Mouse (Mus musculus): ENCODE measurements around the gene Foxd2. TPM values are rescaled to one million over a fixed set of nuclear protein-coding genes. Genes with fewer than 3 reads are reported as not detected.

The Foxd2 gene
- polyA plus RNA-seq, 1 experiment from 2014 or later: 0.22 TPM

DNA sequence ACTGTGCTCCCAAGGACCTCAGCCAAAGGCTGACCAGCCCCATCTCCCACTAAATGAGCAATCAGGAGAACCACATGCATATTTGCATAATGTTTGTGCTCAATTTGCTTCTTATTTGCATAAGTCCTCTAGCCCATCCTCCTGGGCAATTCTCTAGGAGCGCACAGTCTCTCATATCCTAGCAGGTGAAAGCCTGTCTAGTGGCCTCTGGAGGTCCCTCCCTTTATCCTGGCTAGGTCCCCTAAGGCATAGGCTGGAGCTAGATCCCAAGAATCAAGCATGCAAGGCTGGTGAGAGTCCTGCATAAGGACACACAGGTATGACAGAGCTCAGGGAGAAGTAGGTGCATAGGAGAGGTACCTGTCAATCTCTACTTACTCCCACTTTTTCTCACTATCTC, 26.4 kb downstream of the Foxd2 start:
- H3K4me3 ChIP-seq: no peak overlapping the region
- no peak overlapping the region for H3K9ac ChIP-seq
- 0 out of 2 replicates have a peak, but pooled peaks cover 7% of the 10 kb centered on the region for H3K27me3 ChIP-seq
- WGBS: 64% methylated on average over 1 of the region's 1 CpGs
- no peak overlapping the region for H3K4me2 ChIP-seq
- H3K36me3 ChIP-seq (ENCODE audit: poor library complexity, severe bottlenecking): no peaks in the 10 kb centered on the region
- ATAC-seq: no peak
- no peaks in the 10 kb centered on the region for H3K9me3 ChIP-seq (replicated peaks)
- H3K4me1 ChIP-seq: no peaks in the 10 kb centered on the region
- H3K27ac ChIP-seq: no peak overlapping the region

DNA sequence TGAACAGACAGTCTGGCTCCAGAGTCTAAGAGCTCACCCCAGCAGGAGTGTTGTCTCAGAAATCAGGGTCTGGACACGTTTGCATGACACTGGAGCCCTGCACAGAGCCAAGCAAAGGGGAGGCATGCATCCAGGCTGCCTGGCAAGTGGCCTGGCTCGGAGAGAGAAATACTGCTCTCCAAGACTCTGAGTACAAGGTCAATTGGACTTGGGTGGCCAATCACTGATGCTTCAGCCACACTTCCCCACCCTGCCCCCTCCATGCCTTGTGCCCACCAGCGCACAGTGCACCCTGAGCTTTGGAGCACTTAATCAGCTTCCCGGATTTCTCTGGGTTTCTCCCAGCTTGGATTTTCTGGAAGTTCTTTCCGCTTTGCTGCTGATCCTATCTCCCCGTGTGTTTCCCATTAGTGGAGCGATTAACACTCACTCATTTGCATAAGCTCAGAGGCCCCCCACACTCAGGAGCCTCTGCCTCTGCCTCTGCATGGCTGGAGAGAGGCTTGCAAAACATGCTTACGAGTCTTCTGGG, 32.2 kb downstream of the Foxd2 start:
- no peak overlapping the region for H3K4me3 ChIP-seq
- ATAC-seq: no peak
- 13% methylated on average over 8 of the region's 8 CpGs for WGBS
- no peaks in the 10 kb centered on the region for H3K9me3 ChIP-seq (replicated peaks)
- H3K27me3 ChIP-seq: 0 out of 2 replicates have a peak, but pooled peaks cover 4% of the 10 kb centered on the region
- H3K27ac ChIP-seq: no peak overlapping the region
- H3K36me3 ChIP-seq (ENCODE audit: poor library complexity, severe bottlenecking): no peaks in the 10 kb centered on the region
- no peaks in the 10 kb centered on the region for H3K4me1 ChIP-seq
- no peak overlapping the region for H3K4me2 ChIP-seq
- H3K9ac ChIP-seq: no peak overlapping the region

DNA sequence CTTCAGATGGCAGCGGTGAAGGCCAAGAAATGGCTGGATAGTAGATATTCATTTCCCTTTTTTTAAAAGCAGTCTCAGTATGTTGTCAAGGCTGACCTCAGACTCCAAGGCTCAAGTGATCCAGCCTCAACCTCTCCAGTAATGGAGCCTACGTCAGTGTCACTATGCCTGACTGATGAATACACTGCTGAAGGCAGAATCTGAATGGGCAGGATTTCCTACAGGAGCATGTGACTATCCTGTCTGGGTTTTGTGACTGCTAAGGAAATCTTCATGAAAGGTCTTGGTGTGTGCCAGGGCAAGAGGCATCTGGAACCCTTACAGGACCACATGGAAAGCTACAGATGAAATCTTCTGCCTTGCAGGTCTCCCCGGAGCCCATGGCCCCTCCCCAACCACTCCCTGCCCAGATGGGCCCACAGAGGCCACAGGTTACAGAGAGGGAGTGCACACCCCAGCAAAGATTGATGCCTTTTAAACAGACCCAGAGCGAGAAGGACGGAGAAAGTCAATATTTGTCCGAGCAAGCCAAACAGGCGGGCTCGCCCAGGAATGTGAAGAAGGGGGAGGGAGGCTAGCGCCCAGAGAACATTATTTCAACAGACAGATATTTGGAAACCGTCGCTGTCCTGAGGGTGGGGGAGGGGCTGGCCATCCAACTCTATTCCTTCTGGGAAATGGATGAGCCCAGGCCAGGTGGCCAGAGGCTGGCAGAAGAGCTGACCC, 38.7 kb downstream of the Foxd2 start:
- H3K4me1 ChIP-seq: no peaks in the 10 kb centered on the region
- H3K4me2 ChIP-seq: no peak overlapping the region
- H3K36me3 ChIP-seq (ENCODE audit: poor library complexity, severe bottlenecking): no peaks in the 10 kb centered on the region
- no peak overlapping the region for H3K27ac ChIP-seq
- 74% methylated on average over 11 of the region's 11 CpGs for WGBS
- no peaks in the 10 kb centered on the region for H3K9me3 ChIP-seq (replicated peaks)
- ATAC-seq: no peak
- H3K9ac ChIP-seq: no peak overlapping the region
- H3K4me3 ChIP-seq: no peak overlapping the region
- no peaks in the 10 kb centered on the region for H3K27me3 ChIP-seq

DNA sequence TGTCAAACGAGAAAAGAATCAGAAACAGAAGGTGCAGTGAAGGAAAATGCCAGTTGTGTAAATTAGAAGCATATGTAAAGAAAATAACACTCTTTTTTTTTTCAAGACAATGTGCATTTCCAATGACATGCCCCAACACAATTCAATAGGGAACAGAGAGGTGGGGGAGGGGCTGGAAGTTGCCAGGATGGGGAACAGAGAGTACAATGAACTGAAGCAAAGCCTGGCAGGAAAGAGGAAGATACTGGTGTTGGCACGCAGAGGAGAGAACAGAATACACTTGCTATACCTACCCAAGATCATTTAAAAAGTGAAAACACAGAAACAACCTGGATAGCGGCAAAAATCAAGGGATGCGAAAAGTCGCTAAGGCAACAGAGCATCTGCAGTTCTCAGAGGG, 45.5 kb downstream of the Foxd2 start:
- H3K27ac ChIP-seq: no peak overlapping the region
- no peaks in the 10 kb centered on the region for H3K9me3 ChIP-seq (replicated peaks)
- H3K4me1 ChIP-seq: no peaks in the 10 kb centered on the region
- H3K4me2 ChIP-seq: no peak overlapping the region
- H3K9ac ChIP-seq: no peak overlapping the region
- 78% methylated on average over 5 of the region's 5 CpGs for WGBS
- no peaks in the 10 kb centered on the region for H3K27me3 ChIP-seq
- no peak overlapping the region for H3K4me3 ChIP-seq
- no peak for ATAC-seq
- H3K36me3 ChIP-seq (ENCODE audit: poor library complexity, severe bottlenecking): no peaks in the 10 kb centered on the region

DNA sequence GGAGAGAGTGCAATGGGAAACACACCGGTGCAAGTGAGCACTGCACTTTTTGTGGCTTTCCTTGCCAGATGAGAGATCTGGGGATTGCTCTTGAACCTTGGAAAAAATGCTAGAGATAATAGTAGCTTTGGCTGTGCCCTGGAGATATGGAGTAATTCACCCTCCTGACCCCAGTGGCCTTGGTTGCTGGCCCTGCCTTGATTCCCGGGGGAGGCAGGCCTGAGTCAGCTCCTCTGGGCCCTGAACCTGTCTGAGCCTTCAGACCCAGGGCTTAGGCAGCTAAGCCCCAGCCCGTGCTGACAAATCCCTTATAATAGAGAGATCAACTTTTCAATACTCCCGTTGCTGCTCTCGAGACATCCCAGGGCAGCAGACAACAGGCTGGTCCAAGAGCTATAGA, 50.2 kb downstream of the Foxd2 start:
- Histone ChIP-seq H3K4me2 (no peak overlapping the region), H3K27me3 (no peaks in the 10 kb centered on the region), H3K27ac (no peak overlapping the region), H3K4me1 (no peaks in the 10 kb centered on the region), H3K36me3 (ENCODE audit: poor library complexity, severe bottlenecking) (no peaks in the 10 kb centered on the region), H3K4me3 (no peak overlapping the region), H3K9ac (no peak overlapping the region), H3K9me3 (replicated peaks) (no peaks in the 10 kb centered on the region)
- ATAC-seq: no peak
- WGBS: 24% methylated on average over 5 of the region's 5 CpGs

Other genes starting within 250 kb of the Foxd2 start
- gene Gm12830, start 87.2 kb downstream of the Foxd2 start, polyA plus RNA-seq (2015; fragmentation: Nextera tagmentation; extraction: Ambion mirVana): not detected in 2 replicates
- not detected in 2 replicates for gene Foxe3, start 17.1 kb upstream of the Foxd2 start, polyA plus RNA-seq (2015; fragmentation: Nextera tagmentation; extraction: Ambion mirVana)
- gene Cmpk1, start 78.4 kb upstream of the Foxd2 start, polyA plus RNA-seq (2015; fragmentation: Nextera tagmentation; extraction: Ambion mirVana): 119 and 133 TPM in 2 replicates
- 12.6 and 12.8 TPM in 2 replicates for gene Stil, start 91.3 kb upstream of the Foxd2 start, polyA plus RNA-seq (2015; fragmentation: Nextera tagmentation; extraction: Ambion mirVana)
- gene Tal1, start 147.6 kb upstream of the Foxd2 start, polyA plus RNA-seq (2015; fragmentation: Nextera tagmentation; extraction: Ambion mirVana): 0.81 and 0.88 TPM in 2 replicates
- gene Pdzk1ip1, start 179.8 kb upstream of the Foxd2 start, polyA plus RNA-seq (2015; fragmentation: Nextera tagmentation; extraction: Ambion mirVana): 3.7 and 4.4 TPM in 2 replicates
- gene Cyp4x1, start 225.4 kb upstream of the Foxd2 start, polyA plus RNA-seq (2015; fragmentation: Nextera tagmentation; extraction: Ambion mirVana): 1.4 and 2.1 TPM in 2 replicates